Mouse (Mus musculus): Measurements from ENCODE around the gene Gpr132.

DNA sequence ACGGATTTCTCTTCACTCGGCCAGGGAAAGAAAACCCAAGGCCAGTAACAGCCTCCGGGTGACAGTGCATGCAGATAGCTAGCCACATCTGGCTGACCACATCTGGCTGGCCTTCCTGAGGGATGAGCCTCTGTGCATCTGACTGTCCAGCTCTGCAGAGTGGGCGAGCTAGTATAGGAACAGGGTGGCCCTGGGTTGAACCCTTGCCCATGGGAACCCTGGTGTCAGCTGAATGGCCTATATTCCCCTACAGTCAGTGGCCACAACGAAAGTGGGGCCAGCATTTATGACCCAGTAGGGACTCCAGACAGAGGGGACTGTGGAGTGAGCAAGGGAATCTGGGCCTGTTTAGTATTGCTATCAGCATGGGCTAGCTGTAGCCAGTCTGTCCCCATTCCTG, 37.0 kb upstream of the Gpr132 start:
- no peak for TF ChIP-seq TAL1 (IDR thresholded peaks at IDR 0.05; ENCODE audit: low read length)
- no peak for TF ChIP-seq GATA1 (IDR thresholded peaks at IDR 0.05; ENCODE audit: low read length)
